Mouse (Mus musculus) forebrain, embryonic 12.5 days (tissue): ENCODE data around the gene Zfp541. TPM values are rescaled to one million over a fixed set of nuclear protein-coding genes. Genes with fewer than 3 reads are reported as not detected.

Source experiments
- ATAC-seq: fragments of 200-750 bp; cut with Nextera tagmentation; 2 replicates; pipeline ENCODE4 v1.8.0; 2017; ENCODE audit warnings: moderate TSS enrichment; ENCODE audit not compliant: low FRiP score
- H3K27ac ChIP-seq: fragments of 300-500 bp; sonication (generic); 2 replicates; pipeline ENCODE4 v1.5.1; 2016; ENCODE audit warnings: mild to moderate bottlenecking
- H3K27me3 ChIP-seq: fragments of 300-500 bp; sonication (generic); 2 replicates; pipeline ENCODE4 v1.6.1; 2016; ENCODE audit warnings: mild to moderate bottlenecking
- H3K36me3 ChIP-seq: fragments of 300-500 bp; sonication (generic); replicated peaks from 2 replicates; pipeline ENCODE4 v1.6.1; 2016; ENCODE audit warnings: mild to moderate bottlenecking
- H3K4me1 ChIP-seq: fragments of 300-500 bp; sonication (generic); 2 replicates; pipeline ENCODE4 v1.6.1; 2016
- H3K4me2 ChIP-seq: fragments of 300-500 bp; sonication (generic); 2 replicates; pipeline ENCODE4 v1.6.1; 2016; ENCODE audit warnings: mild to moderate bottlenecking, moderate library complexity
- H3K4me3 ChIP-seq: fragments of 300-500 bp; sonication (generic); replicated peaks from 2 replicates; pipeline ENCODE4 v1.5.1; 2016; ENCODE audit warnings: mild to moderate bottlenecking
- H3K9ac ChIP-seq: fragments of 300-500 bp; sonication (generic); 2 replicates; pipeline ENCODE4 v1.6.1; 2016; ENCODE audit warnings: mild to moderate bottlenecking
- H3K9me3 ChIP-seq: fragments of 300-500 bp; sonication (generic); 2 replicates; pipeline ENCODE4 v1.6.1; 2016
- WGBS: fragments of 180-500 bp; shearing (Covaris S2); methylation state at CpG from one replicate; pipeline ENCODE4 v1.1.7; 2016; 5-methylcytosine and 5-hydroxymethylcytosine counted together
- polyA plus RNA-seq: library from polyadenylated mRNA; unstranded; fragments of >200 nt; fragmentation: Nextera tagmentation; extraction: Ambion mirVana; gene quantifications from 2 replicates; pipeline ENCODE4 v1.2.1, GENCODE M21; 2016

Zfp541 gene
- polyA plus RNA-seq, 1 experiment from 2014 or later = not detected

DNA sequence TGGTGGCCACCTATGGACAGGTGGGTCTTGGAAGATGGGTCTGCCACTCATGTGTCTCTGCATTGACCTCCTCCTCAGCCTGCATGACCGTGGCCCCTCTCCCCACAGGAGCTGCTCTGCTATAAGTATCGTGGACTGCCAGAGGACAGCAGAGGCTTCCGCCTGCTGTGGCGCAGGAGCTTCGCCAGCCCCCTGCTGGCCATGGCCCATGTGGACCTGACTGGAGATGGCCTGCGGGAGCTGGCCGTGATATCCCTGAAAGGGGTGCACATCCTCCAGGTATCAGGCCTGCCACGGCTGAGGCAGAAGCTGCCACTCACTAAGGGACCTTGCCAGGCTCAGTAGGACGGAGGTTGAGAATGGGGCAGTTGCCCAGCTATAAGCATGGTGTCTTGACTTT, 64.2 kb downstream of the Zfp541 start:
- Histone ChIP-seq H3K4me1 (peaks cover 21% of the 10 kb centered on the region), H3K9ac (no peak overlapping the region), H3K27ac (no peak overlapping the region), H3K36me3 (peaks cover 18% of the 10 kb centered on the region; the same call in 1 of the 2 replicates), H3K9me3 (no peaks in the 10 kb centered on the region), H3K4me2 (no peak overlapping the region), H3K27me3 (no peaks in the 10 kb centered on the region), H3K4me3 (no peak overlapping the region)
- ATAC-seq = no peak
- WGBS = 88% methylated on average over 9 of the region's 9 CpGs

DNA sequence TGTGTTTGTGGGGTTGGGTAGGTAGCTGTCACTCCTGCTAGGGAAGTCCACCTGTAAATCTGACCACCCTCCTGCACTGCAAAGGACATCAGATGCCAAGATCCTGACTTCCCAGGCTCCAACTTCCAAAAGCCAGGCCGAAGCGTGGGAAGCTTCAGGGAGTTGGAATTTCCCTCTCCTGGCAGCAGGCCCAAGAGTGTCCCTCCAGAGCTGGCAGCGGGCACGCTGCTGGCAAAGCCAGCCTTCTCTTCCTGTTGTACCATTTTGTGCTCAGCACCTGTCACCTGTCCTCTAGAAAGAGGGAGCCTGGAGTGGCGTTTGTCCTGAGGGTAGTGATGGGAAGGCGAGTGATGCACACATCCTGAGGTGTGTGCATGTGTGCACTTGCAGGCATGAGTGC, 66.7 kb downstream of the Zfp541 start:
- Histone ChIP-seq H3K36me3 (peaks cover 18% of the 10 kb centered on the region; the same call in 1 of the 2 replicates), H3K4me2 (no peak overlapping the region), H3K9ac (no peak overlapping the region), H3K4me1 (peaks cover 45% of the 10 kb centered on the region), H3K9me3 (no peaks in the 10 kb centered on the region), H3K4me3 (no peak overlapping the region), H3K27me3 (peaks cover 3% of the 10 kb centered on the region; the same call in 1 of the 2 replicates), H3K27ac (no peak overlapping the region)
- 83% methylated on average over 6 of the region's 6 CpGs for WGBS
- ATAC-seq = no peak

DNA sequence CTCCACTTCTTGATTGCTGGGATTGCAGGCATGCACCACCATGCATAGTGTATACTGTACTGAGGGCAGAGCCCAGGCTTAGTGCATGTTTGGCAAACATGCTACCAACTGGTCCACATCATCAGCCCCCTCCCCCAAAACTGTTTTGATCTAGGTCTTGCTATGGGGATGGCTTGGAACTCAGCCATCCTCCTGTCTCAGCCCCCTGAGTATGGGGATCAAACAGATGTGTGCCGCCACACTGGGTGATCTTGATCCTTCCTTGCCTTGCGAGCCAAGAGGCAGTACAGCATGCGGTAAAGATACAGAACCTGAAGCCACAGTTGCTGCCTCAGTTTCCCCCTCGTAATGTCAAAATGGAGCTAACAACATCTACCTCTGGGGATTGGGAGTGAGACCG, 67.3 kb downstream of the Zfp541 start:
- peaks cover 18% of the 10 kb centered on the region; the same call in 1 of the 2 replicates for H3K36me3 ChIP-seq
- peaks cover 3% of the 10 kb centered on the region; the same call in 1 of the 2 replicates for H3K27me3 ChIP-seq
- H3K4me2 ChIP-seq = peak overlapping the region; percentile 89; the same call in 1 of the 2 replicates
- WGBS = 68% methylated on average over 5 of the region's 5 CpGs
- peaks cover 51% of the 10 kb centered on the region for H3K4me1 ChIP-seq
- no peak overlapping the region; the same call in 1 of the 2 replicates for H3K4me3 ChIP-seq
- H3K9ac ChIP-seq = no peak overlapping the region
- H3K9me3 ChIP-seq = no peaks in the 10 kb centered on the region
- H3K27ac ChIP-seq = no peak overlapping the region
- no peak for ATAC-seq

DNA sequence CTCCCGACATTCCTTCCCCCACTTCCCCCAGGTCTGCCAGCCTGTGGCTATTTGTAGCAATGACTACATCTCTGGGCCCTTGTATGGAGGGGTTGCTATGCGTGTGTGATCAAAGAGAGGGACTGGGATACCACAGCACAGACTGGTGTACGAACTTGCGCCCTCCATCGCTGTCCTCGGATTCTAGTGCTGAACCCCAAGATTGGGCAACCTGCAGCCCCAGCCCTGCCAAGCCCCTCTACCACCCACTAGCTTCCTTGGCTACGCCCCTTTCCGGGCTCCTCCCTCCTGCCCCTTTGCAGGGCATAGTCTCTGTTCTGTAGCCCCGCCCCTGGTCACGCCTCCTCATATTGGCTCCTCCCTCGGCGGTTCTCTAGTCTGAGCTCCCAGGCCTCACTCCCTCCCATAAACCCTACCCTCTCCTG, 67.8 kb downstream of the Zfp541 start, which contains the start of gene Slc8a2:
Gene Slc8a2, plus strand, starts transcription at position 406 of the 425 bp plus-strand sequence.
- Histone ChIP-seq H3K9ac (peak within 1 kb of the TSS; percentile 87), H3K27ac (peak within 1 kb of the TSS; percentile 89), H3K9me3 (no peaks in the 10 kb centered on the region), H3K36me3 (peaks cover 13% of the 10 kb centered on the region; the same call in 1 of the 2 replicates), H3K4me1 (peaks cover 56% of the 10 kb centered on the region), H3K4me2 (peak within 1 kb of the TSS; percentile 89), H3K27me3 (peaks cover 3% of the 10 kb centered on the region; the same call in 1 of the 2 replicates), H3K4me3 (peak within 1 kb of the TSS; percentile 70)
- ATAC-seq = peak; percentile 89
- 2% methylated on average over 12 of the region's 12 CpGs for WGBS

DNA sequence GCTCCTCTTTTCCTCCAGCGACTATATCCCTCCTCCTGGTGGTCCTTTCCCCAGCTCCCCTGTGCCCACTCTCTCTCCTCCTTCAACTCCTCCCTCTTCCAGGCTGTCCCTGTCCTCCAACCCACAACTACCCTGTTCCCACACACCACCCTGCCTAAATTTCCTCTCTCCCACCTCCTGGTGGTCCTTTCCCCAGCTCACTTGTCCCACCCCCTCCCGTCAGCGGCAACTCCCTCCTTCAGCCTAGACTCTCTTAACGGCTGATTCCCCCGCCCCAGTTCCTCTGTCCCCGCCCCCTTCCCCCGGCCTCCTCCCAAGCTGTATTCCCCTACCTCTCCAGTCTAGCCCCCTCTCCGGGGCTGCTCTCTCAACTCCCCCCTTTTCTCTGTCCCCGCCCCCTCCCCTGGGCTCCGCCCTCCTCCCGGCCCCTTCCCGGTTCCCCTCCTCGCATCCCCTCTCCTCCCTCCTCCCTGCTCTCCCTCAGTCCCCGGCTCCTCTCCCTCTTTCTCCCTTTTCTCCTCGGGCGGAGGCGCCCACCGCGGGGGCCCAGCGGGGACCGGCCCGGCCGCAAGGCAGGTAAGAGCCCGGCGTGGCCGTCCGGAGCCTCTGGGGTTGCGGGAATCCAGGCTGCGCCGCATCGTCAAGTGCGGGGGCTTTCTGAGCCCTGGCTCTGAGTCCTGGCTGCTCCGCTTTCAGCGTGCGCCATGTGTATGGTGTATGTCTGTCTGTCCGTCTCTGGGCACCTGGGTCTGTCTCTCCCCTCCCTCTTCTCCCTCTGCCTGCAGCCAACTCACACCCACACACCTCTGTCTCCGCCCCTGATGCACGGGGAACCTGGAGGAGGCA, 68.5 kb downstream of the Zfp541 start:
- under 1% methylated on average over 35 of the region's 38 CpGs for WGBS
- H3K4me3 ChIP-seq = peak overlapping the region; percentile 70
- H3K27me3 ChIP-seq = peaks cover 3% of the 10 kb centered on the region; the same call in 1 of the 2 replicates
- ATAC-seq = peak; percentile 81
- H3K4me1 ChIP-seq = peaks cover 63% of the 10 kb centered on the region
- no peaks in the 10 kb centered on the region for H3K9me3 ChIP-seq
- H3K9ac ChIP-seq = peak overlapping the region; percentile 87
- peak overlapping the region; percentile 89 for H3K4me2 ChIP-seq
- peak overlapping the region; percentile 89 for H3K27ac ChIP-seq
- peaks cover 13% of the 10 kb centered on the region; the same call in 1 of the 2 replicates for H3K36me3 ChIP-seq

DNA sequence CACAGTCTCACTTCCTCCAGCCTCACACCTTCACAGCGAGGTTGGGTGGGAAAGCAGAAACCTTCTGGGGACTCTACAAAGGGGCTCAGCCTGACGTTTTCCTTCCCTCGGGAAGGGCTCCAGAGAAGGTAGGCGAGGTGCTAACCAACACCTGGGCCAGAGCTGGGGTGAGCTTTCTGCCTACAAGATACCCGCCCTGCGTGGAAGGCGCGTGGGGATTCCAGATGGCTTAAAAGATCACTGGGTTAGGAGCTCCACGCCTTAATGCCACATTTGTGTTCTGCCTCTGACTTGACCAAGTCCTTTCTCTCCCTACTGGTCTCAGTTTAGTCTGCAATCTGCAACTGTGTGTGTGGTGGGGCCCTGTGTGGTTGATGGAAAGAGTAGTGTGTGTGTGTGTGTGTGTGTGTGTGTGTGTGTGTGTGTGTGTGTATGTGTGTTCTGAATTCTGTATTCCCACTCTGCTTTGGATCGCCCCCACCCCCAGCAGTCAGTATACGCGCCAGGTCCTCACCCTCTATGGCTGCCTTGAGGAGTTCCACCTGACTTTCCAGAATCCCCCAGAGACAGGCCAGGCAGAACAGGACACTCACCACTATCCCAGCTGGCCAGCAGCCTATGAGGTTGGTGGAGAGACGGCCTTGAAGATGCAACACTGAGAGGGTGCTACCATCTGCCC, 69.5 kb downstream of the Zfp541 start:
- Histone ChIP-seq H3K4me3 (peak overlapping the region; percentile 70), H3K27me3 (peaks cover 3% of the 10 kb centered on the region; the same call in 1 of the 2 replicates), H3K4me1 (peaks cover 72% of the 10 kb centered on the region), H3K27ac (peak overlapping the region; percentile 68), H3K9ac (peak overlapping the region; percentile 87), H3K9me3 (no peaks in the 10 kb centered on the region), H3K4me2 (peak overlapping the region; percentile 89), H3K36me3 (peaks cover 9% of the 10 kb centered on the region; the same call in 1 of the 2 replicates)
- WGBS = 43% methylated on average over 13 of the region's 13 CpGs
- ATAC-seq = no peak

DNA sequence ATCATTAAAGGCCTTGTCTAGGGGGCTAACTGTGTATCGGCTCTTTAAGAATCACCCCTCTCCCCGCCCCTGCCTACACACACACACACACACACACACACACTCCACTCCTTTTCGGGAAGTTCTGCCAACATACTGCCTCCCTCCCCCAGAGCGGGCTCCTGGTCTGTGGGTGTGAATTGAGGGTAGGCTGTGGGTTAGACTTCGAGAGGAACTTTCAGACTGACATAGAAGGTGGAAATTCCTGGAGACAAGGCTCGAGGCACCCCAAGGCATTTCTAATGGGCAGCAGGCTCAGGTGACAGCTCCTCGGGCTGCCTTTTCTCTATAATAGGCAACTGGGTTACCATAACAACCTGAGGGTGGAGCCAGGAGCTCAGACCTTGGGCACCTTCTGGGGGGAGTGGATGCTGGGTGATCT, 70.6 kb downstream of the Zfp541 start:
- ATAC-seq = no peak
- Histone ChIP-seq H3K27ac (peak overlapping the region; percentile 68; the same call in 1 of the 2 replicates), H3K4me2 (peak overlapping the region; percentile 89), H3K4me3 (peak overlapping the region; percentile 70; the same call in 1 of the 2 replicates), H3K9me3 (no peaks in the 10 kb centered on the region), H3K36me3 (peaks cover 5% of the 10 kb centered on the region; the same call in 1 of the 2 replicates), H3K9ac (peak overlapping the region; percentile 33; the same call in 1 of the 2 replicates), H3K27me3 (peaks cover 3% of the 10 kb centered on the region; the same call in 1 of the 2 replicates), H3K4me1 (peaks cover 74% of the 10 kb centered on the region)
- WGBS = 8% methylated on average over 7 of the region's 7 CpGs

DNA sequence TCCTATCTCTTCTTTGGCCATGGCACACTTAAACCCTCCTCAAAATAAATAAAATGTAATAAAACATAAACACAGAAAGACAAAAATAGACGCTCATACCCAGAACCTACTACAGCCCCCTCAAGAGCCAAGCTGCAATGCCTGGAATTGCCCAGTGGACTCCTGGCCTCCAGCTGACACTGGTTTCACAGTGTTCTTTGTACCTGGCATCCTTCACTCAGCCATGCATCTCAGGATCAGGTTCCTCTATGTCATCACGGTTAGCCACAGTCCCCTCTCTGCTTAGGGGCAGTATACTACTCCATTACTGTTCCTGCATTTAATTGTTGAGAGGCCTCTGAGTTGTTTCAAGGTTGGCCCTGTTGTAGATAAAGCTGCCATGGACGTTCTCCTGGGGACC, 71.3 kb downstream of the Zfp541 start:
- Histone ChIP-seq H3K4me1 (peaks cover 74% of the 10 kb centered on the region), H3K4me2 (peak overlapping the region; percentile 89)
- 69% methylated on average over 3 of the region's 3 CpGs for WGBS

DNA sequence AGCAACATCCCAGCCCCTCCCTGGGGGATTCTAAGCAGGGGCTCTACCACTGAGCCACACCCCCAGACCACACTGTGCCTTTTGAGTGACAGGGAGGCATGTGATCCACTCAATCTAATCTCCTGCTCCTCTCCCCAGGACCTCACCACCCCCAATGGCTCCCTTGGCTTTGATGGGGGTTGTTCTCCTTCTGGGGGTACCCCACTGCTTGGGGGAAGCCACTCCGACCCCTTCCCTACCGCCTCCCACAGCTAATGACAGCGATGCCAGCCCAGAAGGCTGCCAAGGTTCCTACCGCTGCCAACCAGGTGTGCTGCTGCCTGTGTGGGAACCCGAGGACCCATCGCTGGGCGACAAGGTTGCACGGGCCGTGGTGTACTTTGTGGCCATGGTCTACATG, 72.1 kb downstream of the Zfp541 start:
- Histone ChIP-seq H3K4me1 (peaks cover 73% of the 10 kb centered on the region), H3K36me3 (no peaks in the 10 kb centered on the region)

More for the DNA sequence above, 71.3 kb downstream of the Zfp541 start:
- Histone ChIP-seq H3K9ac (peak overlapping the region; percentile 33; the same call in 1 of the 2 replicates), H3K27me3 (peaks cover 3% of the 10 kb centered on the region; the same call in 1 of the 2 replicates), H3K36me3 (no peaks in the 10 kb centered on the region), H3K27ac (0 out of 2 replicates have a peak overlapping the region, but pooled peaks have one; percentile 13), H3K4me3 (no peak overlapping the region), H3K9me3 (no peaks in the 10 kb centered on the region)
- ATAC-seq = no peak

DNA sequence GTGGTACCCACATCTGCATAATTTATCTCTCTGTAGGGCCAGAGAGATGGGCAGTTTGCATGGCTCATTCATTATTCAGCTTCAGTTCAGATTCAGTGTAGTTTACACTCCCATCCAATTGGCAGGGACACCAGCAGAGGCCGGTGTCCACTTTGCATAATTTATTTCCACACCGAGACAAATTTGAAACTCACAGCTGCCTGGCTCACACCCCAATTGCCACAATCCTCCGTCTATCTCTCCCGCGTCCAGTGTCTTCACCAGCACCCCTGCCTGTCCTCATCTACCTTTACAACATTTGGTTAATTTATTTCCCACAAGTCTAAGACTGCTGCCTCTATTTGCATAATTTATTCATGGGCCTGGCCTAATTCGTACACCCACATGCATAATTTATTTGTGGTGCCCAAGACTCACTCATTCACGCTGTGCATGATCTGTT, 73.4 kb downstream of the Zfp541 start:
- peak overlapping the region; percentile 80 for H3K27ac ChIP-seq
- no peaks in the 10 kb centered on the region for H3K9me3 ChIP-seq
- no peak overlapping the region for H3K9ac ChIP-seq
- peaks cover 60% of the 10 kb centered on the region for H3K4me1 ChIP-seq
- H3K36me3 ChIP-seq = 0 out of 2 replicates have a peak, but pooled peaks cover 8% of the 10 kb centered on the region
- peaks cover 3% of the 10 kb centered on the region; the same call in 1 of the 2 replicates for H3K27me3 ChIP-seq
- H3K4me3 ChIP-seq = peak overlapping the region; percentile 8; the same call in 1 of the 2 replicates
- peak; percentile 48; the same call in 1 of the 2 replicates for ATAC-seq
- peak overlapping the region; percentile 37 for H3K4me2 ChIP-seq
- WGBS = 32% methylated on average over 7 of the region's 7 CpGs

More for the DNA sequence above, 72.1 kb downstream of the Zfp541 start:
- 94% methylated on average over 9 of the region's 9 CpGs for WGBS
- Histone ChIP-seq H3K4me2 (no peak overlapping the region; the same call in 1 of the 2 replicates), H3K27me3 (peaks cover 3% of the 10 kb centered on the region; the same call in 1 of the 2 replicates), H3K4me3 (no peak overlapping the region), H3K27ac (peak overlapping the region; percentile 80; the same call in 1 of the 2 replicates), H3K9ac (no peak overlapping the region), H3K9me3 (no peaks in the 10 kb centered on the region)
- no peak for ATAC-seq
